Mouse (Mus musculus): ENCODE measurements around the gene Prol1. TPM values are rescaled to one million over a fixed set of nuclear protein-coding genes. Genes with fewer than 3 reads are reported as not detected.
"Not testable (repeated sequence)": the region's sequence is repeated elsewhere in the genome, so short reads cannot be mapped to it uniquely, and the experiment has no call there.

The Prol1 gene
- polyA plus RNA-seq (2015; fragmentation: Nextera tagmentation; extraction: Ambion mirVana) = not detected in 2 replicates

DNA sequence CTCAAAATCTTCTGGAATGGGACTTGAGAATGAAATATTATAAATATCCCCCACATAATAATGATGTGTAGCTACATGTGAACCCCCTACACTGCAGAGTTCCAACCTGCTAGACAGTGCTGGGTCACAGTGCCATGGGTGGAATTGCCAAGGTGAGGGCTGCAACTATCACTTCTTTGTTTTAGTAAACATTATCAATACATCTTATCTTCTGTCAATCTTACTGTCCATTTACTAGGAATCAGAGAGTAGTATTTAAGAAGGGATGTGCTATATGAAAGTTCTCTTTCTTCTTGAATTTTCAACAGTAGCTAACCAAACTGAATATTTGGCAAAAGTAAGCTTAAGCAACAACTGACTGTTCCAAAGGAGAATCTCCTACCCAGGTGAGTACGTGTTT, at the start of gene Prol1:
Prol1 (plus strand) TSS at position 301 of the 400 bp plus-strand sequence.
- H3K36me3 ChIP-seq = no peaks in the 10 kb centered on the region
- no peak for ATAC-seq (replicated peaks; ENCODE audit: insufficient number of reproducible peaks, insufficient read depth, low FRiP score, low read depth)
- no peaks in the 10 kb centered on the region for H3K27me3 ChIP-seq
- no peak within 1 kb of the TSS for H3K27ac ChIP-seq
- no peak within 1 kb of the TSS for H3K4me3 ChIP-seq
- no peak within 1 kb of the TSS for H3K9ac ChIP-seq
- 92% methylated on average over 1 of the region's 1 CpGs for WGBS
- H3K4me2 ChIP-seq = no peak within 1 kb of the TSS
- no peaks in the 10 kb centered on the region for H3K4me1 ChIP-seq (replicated peaks)
- H3K9me3 ChIP-seq (replicated peaks) = no peaks in the 10 kb centered on the region

DNA sequence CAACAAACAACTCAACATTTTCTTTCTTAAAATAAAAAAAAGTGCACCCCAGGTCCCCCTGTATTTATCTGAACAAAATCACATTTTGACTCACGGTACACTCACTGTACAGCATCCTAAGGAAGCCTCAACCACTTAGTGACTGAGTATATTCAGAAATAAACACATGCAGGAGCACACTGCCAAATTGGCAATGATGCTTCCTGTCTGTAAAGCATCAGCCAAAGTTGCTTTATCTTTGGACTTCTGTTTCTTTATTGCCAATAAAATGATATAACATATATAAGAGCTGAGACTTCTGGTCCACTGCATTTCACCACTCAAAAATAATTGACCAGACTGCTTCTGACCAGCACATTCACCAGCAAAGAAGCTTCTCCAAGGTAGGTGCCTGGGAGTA, 48.5 kb upstream of the Prol1 start, which contains the start of gene Gm7714:
Gm7714 (plus strand) TSS at position 301 of the 400 bp plus-strand sequence.
- Histone ChIP-seq H3K4me2 (no peak within 1 kb of the TSS), H3K36me3 (no peaks in the 10 kb centered on the region), H3K27me3 (no peaks in the 10 kb centered on the region), H3K4me3 (no peak within 1 kb of the TSS), H3K9me3 (replicated peaks) (no peaks in the 10 kb centered on the region), H3K27ac (no peak within 1 kb of the TSS), H3K4me1 (replicated peaks) (no peaks in the 10 kb centered on the region), H3K9ac (no peak within 1 kb of the TSS)
- no peak for ATAC-seq (replicated peaks; ENCODE audit: insufficient number of reproducible peaks, insufficient read depth, low FRiP score, low read depth)
- WGBS = 64% methylated on average over 1 of the region's 1 CpGs

DNA sequence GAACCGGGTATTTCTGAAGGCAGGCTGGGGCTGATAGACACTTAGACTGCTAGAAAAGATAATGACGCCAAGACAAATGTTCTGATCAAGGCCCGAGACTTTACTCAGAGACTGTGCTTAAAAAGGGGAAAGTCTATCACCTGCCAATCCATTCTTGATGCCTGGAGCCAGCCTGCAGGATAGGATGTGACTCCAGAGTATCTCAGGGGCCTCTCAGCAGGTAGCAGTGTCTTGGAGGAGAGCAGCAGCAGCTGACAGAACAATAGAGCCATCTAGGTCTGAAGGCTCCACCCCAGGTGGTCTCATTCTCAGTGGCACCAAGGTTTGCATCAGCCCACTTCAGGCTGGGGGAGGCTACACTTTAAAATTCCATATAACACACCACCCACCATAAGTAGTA, 5.8 kb upstream of the Prol1 start:
- not testable (repeated sequence) for H3K9ac ChIP-seq; H3K4me3 ChIP-seq; H3K27ac ChIP-seq; H3K4me2 ChIP-seq; H3K27me3 ChIP-seq; H3K36me3 ChIP-seq; H3K4me1 ChIP-seq (replicated peaks); ATAC-seq (replicated peaks; ENCODE audit: insufficient number of reproducible peaks, insufficient read depth, low FRiP score, low read depth); H3K9me3 ChIP-seq (replicated peaks)
- 66% methylated on average over 3 of the region's 3 CpGs for WGBS

- not testable (repeated sequence) for H3K4me2 ChIP-seq; H3K4me1 ChIP-seq (replicated peaks); H3K9me3 ChIP-seq (replicated peaks); H3K27me3 ChIP-seq; H3K36me3 ChIP-seq; ATAC-seq (replicated peaks; ENCODE audit: insufficient number of reproducible peaks, insufficient read depth, low FRiP score, low read depth); H3K9ac ChIP-seq; H3K27ac ChIP-seq; H3K4me3 ChIP-seq
- WGBS = 51% methylated on average over 2 of the region's 2 CpGs
These were observed 31.4 kb downstream of the Prol1 start for GRCm38 (mm10) chr5:88348533-88348932.

DNA sequence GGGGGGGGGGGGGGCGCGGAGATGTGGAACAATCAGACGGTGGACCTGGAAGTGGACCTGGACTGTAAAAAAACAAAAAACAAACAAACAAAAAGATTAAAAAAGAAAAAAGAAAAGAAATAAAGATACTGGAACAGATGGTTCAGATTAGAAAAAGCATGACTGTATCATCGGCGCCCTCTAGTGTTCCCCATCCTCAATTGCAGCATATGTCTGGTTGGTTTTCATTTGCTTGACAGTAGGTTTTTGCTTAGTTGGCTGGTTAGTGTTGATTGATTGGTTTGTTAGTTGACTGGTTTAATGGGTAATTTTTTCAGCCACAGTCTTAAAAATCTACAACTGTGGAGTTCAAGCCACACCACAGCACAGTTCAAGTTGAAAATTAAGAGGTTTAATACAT, 47.7 kb downstream of the Prol1 start:
- Histone ChIP-seq H3K9ac (no peak overlapping the region), H3K27ac (no peak overlapping the region), H3K9me3 (replicated peaks) (no peaks in the 10 kb centered on the region), H3K4me2 (no peak overlapping the region), H3K4me3 (no peak overlapping the region), H3K4me1 (replicated peaks) (no peaks in the 10 kb centered on the region), H3K36me3 (no peaks in the 10 kb centered on the region), H3K27me3 (no peaks in the 10 kb centered on the region)
- WGBS = 7% methylated on average over 5 of the region's 5 CpGs
- no peak for ATAC-seq (replicated peaks; ENCODE audit: insufficient number of reproducible peaks, insufficient read depth, low FRiP score, low read depth)

- 67% methylated on average over 1 of the region's 1 CpGs for WGBS
- Histone ChIP-seq H3K4me3 (no peak overlapping the region), H3K4me2 (no peak overlapping the region), H3K27me3 (no peaks in the 10 kb centered on the region), H3K9me3 (replicated peaks) (no peaks in the 10 kb centered on the region), H3K4me1 (replicated peaks) (no peaks in the 10 kb centered on the region), H3K27ac (no peak overlapping the region), H3K9ac (no peak overlapping the region), H3K36me3 (no peaks in the 10 kb centered on the region)
- ATAC-seq (replicated peaks; ENCODE audit: insufficient number of reproducible peaks, insufficient read depth, low FRiP score, low read depth) = no peak
These were observed 49.8 kb downstream of the Prol1 start for GRCm38 (mm10) chr5:88366886-88367285.

GRCm38 (mm10) chr5:88370578-88371232, 53.6 kb downstream of the Prol1 start:
- Histone ChIP-seq H3K36me3 (no peaks in the 10 kb centered on the region), H3K9me3 (replicated peaks) (no peaks in the 10 kb centered on the region), H3K4me1 (replicated peaks) (no peaks in the 10 kb centered on the region), H3K27me3 (no peaks in the 10 kb centered on the region), H3K4me2 (no peak overlapping the region), H3K4me3 (no peak overlapping the region), H3K9ac (no peak overlapping the region), H3K27ac (no peak overlapping the region)
- no peak for ATAC-seq (replicated peaks; ENCODE audit: insufficient number of reproducible peaks, insufficient read depth, low FRiP score, low read depth)
- WGBS = 37% methylated on average over 6 of the region's 6 CpGs

- Histone ChIP-seq H3K4me1 (replicated peaks) (no peaks in the 10 kb centered on the region), H3K4me3 (no peak overlapping the region), H3K36me3 (no peaks in the 10 kb centered on the region), H3K4me2 (no peak overlapping the region), H3K9me3 (replicated peaks) (no peaks in the 10 kb centered on the region), H3K27ac (no peak overlapping the region), H3K9ac (no peak overlapping the region), H3K27me3 (no peaks in the 10 kb centered on the region)
- no peak for ATAC-seq (replicated peaks; ENCODE audit: insufficient number of reproducible peaks, insufficient read depth, low FRiP score, low read depth)
- 68% methylated on average over 6 of the region's 6 CpGs for WGBS
These were observed 55.5 kb downstream of the Prol1 start for GRCm38 (mm10) chr5:88372563-88372962.

DNA sequence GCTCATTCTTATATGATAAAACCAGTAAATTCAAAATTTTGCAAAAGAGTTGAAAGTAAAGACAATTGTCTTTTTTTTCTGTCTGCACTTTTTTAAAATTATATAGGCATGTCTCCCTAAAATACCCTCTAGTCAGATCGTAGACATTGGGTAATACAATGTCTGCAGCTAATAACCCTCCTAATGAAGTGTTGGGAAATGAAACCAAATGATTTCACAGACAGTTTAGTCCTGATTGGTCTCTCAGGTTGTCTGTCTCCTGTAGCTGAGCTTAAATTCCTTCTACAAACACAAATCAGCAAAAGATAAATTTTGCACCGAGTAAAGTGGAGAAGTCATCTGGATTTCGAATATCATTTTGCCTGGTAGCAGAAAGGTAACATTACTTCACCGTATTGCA, 58.7 kb downstream of the Prol1 start, which contains the start of gene Amtn:
Amtn (plus strand) TSS at position 301 of the 400 bp plus-strand sequence.
- 65% methylated on average over 4 of the region's 4 CpGs for WGBS
- no peak for ATAC-seq (replicated peaks; ENCODE audit: insufficient number of reproducible peaks, insufficient read depth, low FRiP score, low read depth)

More for the DNA sequence above, 58.7 kb downstream of the Prol1 start, which contains the start of gene Amtn:
- Histone ChIP-seq H3K4me1 (replicated peaks) (no peaks in the 10 kb centered on the region), H3K27ac (no peak within 1 kb of the TSS), H3K9ac (no peak within 1 kb of the TSS), H3K4me3 (no peak within 1 kb of the TSS), H3K36me3 (no peaks in the 10 kb centered on the region), H3K9me3 (replicated peaks) (no peaks in the 10 kb centered on the region), H3K4me2 (no peak within 1 kb of the TSS), H3K27me3 (no peaks in the 10 kb centered on the region)

Other genes starting within 250 kb of the Prol1 start
- gene Smr2, start 230.8 kb upstream of the Prol1 start, polyA plus RNA-seq (2015; fragmentation: Nextera tagmentation; extraction: Ambion mirVana) = not detected in 2 replicates
- gene Gm11116, start 205.8 kb upstream of the Prol1 start, polyA plus RNA-seq (2015; fragmentation: Nextera tagmentation; extraction: Ambion mirVana) = not detected in 2 replicates
- not detected in 2 replicates for gene Gm11115, start 163.2 kb upstream of the Prol1 start, polyA plus RNA-seq (2015; fragmentation: Nextera tagmentation; extraction: Ambion mirVana)
- gene Gm7714, start 48.4 kb upstream of the Prol1 start, polyA plus RNA-seq (2015; fragmentation: Nextera tagmentation; extraction: Ambion mirVana) = not detected in 2 replicates
- not detected in 2 replicates for gene Amtn, start 58.8 kb downstream of the Prol1 start, polyA plus RNA-seq (2015; fragmentation: Nextera tagmentation; extraction: Ambion mirVana)
- gene Ambn, start 138.7 kb downstream of the Prol1 start, polyA plus RNA-seq (2015; fragmentation: Nextera tagmentation; extraction: Ambion mirVana) = not detected in 2 replicates
- gene Enam, start 170.7 kb downstream of the Prol1 start, polyA plus RNA-seq (2015; fragmentation: Nextera tagmentation; extraction: Ambion mirVana) = 0.03 TPM in 1 of 2 replicates, not detected in the other
- gene Jchain, start 210.6 kb downstream of the Prol1 start, polyA plus RNA-seq (2015; fragmentation: Nextera tagmentation; extraction: Ambion mirVana) = 0.09 and 0.13 TPM in 2 replicates
- 44.1 and 45.1 TPM in 2 replicates for gene Utp3, start 237.2 kb downstream of the Prol1 start, polyA plus RNA-seq (2015; fragmentation: Nextera tagmentation; extraction: Ambion mirVana)
- gene Rufy3, start 247.7 kb downstream of the Prol1 start, polyA plus RNA-seq (2015; fragmentation: Nextera tagmentation; extraction: Ambion mirVana) = 9.2 and 14.5 TPM in 2 replicates